Mouse (Mus musculus): Measurements from ENCODE around the gene Adam30. TPM values are rescaled to one million over a fixed set of nuclear protein-coding genes. Genes with fewer than 3 reads are reported as not detected.
"Not testable (repeated sequence)": the region's sequence is repeated elsewhere in the genome, so short reads cannot be mapped to it uniquely, and the experiment has no call there.

Adam30 gene
- polyA plus RNA-seq (2014; fragmentation: Nextera tagmentation; extraction: Ambion mirVana), result not detected in 2 replicates

- H3K4me1 ChIP-seq (replicated peaks; ENCODE audit: control insufficient read depth, insufficient read depth, low read length), result no peaks in the 10 kb centered on the region
- no peaks in the 10 kb centered on the region for H3K27me3 ChIP-seq (ENCODE audit: control insufficient read depth, insufficient read depth, low read length)
- DNase-seq (ENCODE audit: low spot score) (no peak), ATAC-seq (ENCODE audit: low FRiP score) (no peak)
- 85% methylated on average over 17 of the region's 17 CpGs for WGBS
- H3K4me3 ChIP-seq (ENCODE audit: low read depth, low read length), result no peak within 1 kb of the TSS
- H3K4me2 ChIP-seq (replicated peaks; ENCODE audit: low read depth, low read length), result no peak within 1 kb of the TSS
- H3K9me3 ChIP-seq (ENCODE audit: control insufficient read depth, low read length), result no peaks in the 10 kb centered on the region
- H3K36me3 ChIP-seq (ENCODE audit: control insufficient read depth, insufficient read depth, low read length), result no peaks in the 10 kb centered on the region
- no peak within 1 kb of the TSS for H3K9ac ChIP-seq (ENCODE audit: low read depth, low read length)
- H3K27ac ChIP-seq (ENCODE audit: low read depth, low read length), result no peak within 1 kb of the TSS
Observed at GRCm38 (mm10) chr3:98160330-98160729, at the start of gene Adam30. Adam30 (plus strand) TSS chr3:98160630.

GRCm38 (mm10) chr3:98118252-98118651 lies 42.2 kb upstream of the Adam30 start:
- Histone ChIP-seq H3K9me3 (ENCODE audit: control insufficient read depth, low read length) (no peaks in the 10 kb centered on the region), H3K9ac (ENCODE audit: low read depth, low read length) (no peak overlapping the region), H3K27ac (ENCODE audit: low read depth, low read length) (no peak overlapping the region), H3K36me3 (ENCODE audit: control insufficient read depth, insufficient read depth, low read length) (0 out of 2 replicates have a peak, but pooled peaks cover 2% of the 10 kb centered on the region), H3K4me1 (replicated peaks; ENCODE audit: control insufficient read depth, insufficient read depth, low read length) (peaks cover 4% of the 10 kb centered on the region; the same call in 1 of the 2 replicates), H3K27me3 (ENCODE audit: control insufficient read depth, insufficient read depth, low read length) (no peaks in the 10 kb centered on the region), H3K4me3 (ENCODE audit: low read depth, low read length) (no peak overlapping the region), H3K4me2 (replicated peaks; ENCODE audit: low read depth, low read length) (no peak overlapping the region)
- DNase-seq (ENCODE audit: low spot score), result no peak
- no peak for ATAC-seq (ENCODE audit: low FRiP score)
- WGBS, result 91% methylated on average over 3 of the region's 3 CpGs

GRCm38 (mm10) chr3:98119338-98119737 lies 41.1 kb upstream of the Adam30 start:
- H3K4me2 ChIP-seq (replicated peaks; ENCODE audit: low read depth, low read length), result no peak overlapping the region
- no peaks in the 10 kb centered on the region for H3K9me3 ChIP-seq (ENCODE audit: control insufficient read depth, low read length)

GRCm38 (mm10) chr3:98120884-98121283 lies 39.5 kb upstream of the Adam30 start:
- peak; percentile 56; the same call in 1 of the 2 replicates for ATAC-seq (ENCODE audit: low FRiP score)

More at GRCm38 (mm10) chr3:98119338-98119737, 41.1 kb upstream of the Adam30 start:
- H3K4me3 ChIP-seq (ENCODE audit: low read depth, low read length), result no peak overlapping the region
- H3K27me3 ChIP-seq (ENCODE audit: control insufficient read depth, insufficient read depth, low read length), result no peaks in the 10 kb centered on the region
- 76% methylated on average over 6 of the region's 6 CpGs for WGBS
- no peak for ATAC-seq (ENCODE audit: low FRiP score)
- 0 out of 2 replicates have a peak, but pooled peaks cover 2% of the 10 kb centered on the region for H3K36me3 ChIP-seq (ENCODE audit: control insufficient read depth, insufficient read depth, low read length)
- H3K27ac ChIP-seq (ENCODE audit: low read depth, low read length), result no peak overlapping the region
- DNase-seq (ENCODE audit: low spot score), result no peak
- peaks cover 4% of the 10 kb centered on the region; the same call in 1 of the 2 replicates for H3K4me1 ChIP-seq (replicated peaks; ENCODE audit: control insufficient read depth, insufficient read depth, low read length)
- H3K9ac ChIP-seq (ENCODE audit: low read depth, low read length), result no peak overlapping the region

GRCm38 (mm10) chr3:98127775-98128174 lies 32.7 kb upstream of the Adam30 start:
- Histone ChIP-seq H3K4me3 (ENCODE audit: low read depth, low read length) (no peak overlapping the region), H3K4me2 (replicated peaks; ENCODE audit: low read depth, low read length) (no peak overlapping the region), H3K36me3 (ENCODE audit: control insufficient read depth, insufficient read depth, low read length) (0 out of 2 replicates have a peak, but pooled peaks cover 3% of the 10 kb centered on the region), H3K27me3 (ENCODE audit: control insufficient read depth, insufficient read depth, low read length) (no peaks in the 10 kb centered on the region), H3K27ac (ENCODE audit: low read depth, low read length) (no peak overlapping the region), H3K9me3 (ENCODE audit: control insufficient read depth, low read length) (no peaks in the 10 kb centered on the region), H3K4me1 (replicated peaks; ENCODE audit: control insufficient read depth, insufficient read depth, low read length) (no peaks in the 10 kb centered on the region), H3K9ac (ENCODE audit: low read depth, low read length) (no peak overlapping the region)
- ATAC-seq (ENCODE audit: low FRiP score), result no peak
- 94% methylated on average over 2 of the region's 2 CpGs for WGBS
- DNase-seq (ENCODE audit: low spot score), result no peak

More at GRCm38 (mm10) chr3:98120884-98121283, 39.5 kb upstream of the Adam30 start:
- Histone ChIP-seq H3K4me1 (replicated peaks; ENCODE audit: control insufficient read depth, insufficient read depth, low read length) (peaks cover 4% of the 10 kb centered on the region; the same call in 1 of the 2 replicates), H3K4me2 (replicated peaks; ENCODE audit: low read depth, low read length) (no peak overlapping the region), H3K4me3 (ENCODE audit: low read depth, low read length) (no peak overlapping the region), H3K27ac (ENCODE audit: low read depth, low read length) (no peak overlapping the region), H3K36me3 (ENCODE audit: control insufficient read depth, insufficient read depth, low read length) (no peaks in the 10 kb centered on the region), H3K9me3 (ENCODE audit: control insufficient read depth, low read length) (no peaks in the 10 kb centered on the region), H3K9ac (ENCODE audit: low read depth, low read length) (no peak overlapping the region), H3K27me3 (ENCODE audit: control insufficient read depth, insufficient read depth, low read length) (no peaks in the 10 kb centered on the region)
- WGBS, result 24% methylated on average over 6 of the region's 6 CpGs
- DNase-seq (ENCODE audit: low spot score), result peak; percentile 26

GRCm38 (mm10) chr3:98128716-98129115 lies 31.7 kb upstream of the Adam30 start:
- no peak overlapping the region for H3K9ac ChIP-seq (ENCODE audit: low read depth, low read length)
- no peak for ATAC-seq (ENCODE audit: low FRiP score)
- 0 out of 2 replicates have a peak, but pooled peaks cover 3% of the 10 kb centered on the region for H3K36me3 ChIP-seq (ENCODE audit: control insufficient read depth, insufficient read depth, low read length)
- no peaks in the 10 kb centered on the region for H3K27me3 ChIP-seq (ENCODE audit: control insufficient read depth, insufficient read depth, low read length)
- no peak for DNase-seq (ENCODE audit: low spot score)
- WGBS, result 93% methylated on average over 5 of the region's 5 CpGs
- H3K4me3 ChIP-seq (ENCODE audit: low read depth, low read length), result no peak overlapping the region
- H3K27ac ChIP-seq (ENCODE audit: low read depth, low read length), result no peak overlapping the region
- no peak overlapping the region for H3K4me2 ChIP-seq (replicated peaks; ENCODE audit: low read depth, low read length)
- no peaks in the 10 kb centered on the region for H3K9me3 ChIP-seq (ENCODE audit: control insufficient read depth, low read length)
- no peaks in the 10 kb centered on the region for H3K4me1 ChIP-seq (replicated peaks; ENCODE audit: control insufficient read depth, insufficient read depth, low read length)

GRCm38 (mm10) chr3:98132140-98132539 lies 28.3 kb upstream of the Adam30 start:
- H3K9ac ChIP-seq (ENCODE audit: low read depth, low read length); H3K4me2 ChIP-seq (replicated peaks; ENCODE audit: low read depth, low read length); H3K36me3 ChIP-seq (ENCODE audit: control insufficient read depth, insufficient read depth, low read length); ATAC-seq (ENCODE audit: low FRiP score); H3K4me3 ChIP-seq (ENCODE audit: low read depth, low read length); H3K27me3 ChIP-seq (ENCODE audit: control insufficient read depth, insufficient read depth, low read length); DNase-seq (ENCODE audit: low spot score); H3K4me1 ChIP-seq (replicated peaks; ENCODE audit: control insufficient read depth, insufficient read depth, low read length); H3K9me3 ChIP-seq (ENCODE audit: control insufficient read depth, low read length); H3K27ac ChIP-seq (ENCODE audit: low read depth, low read length): not testable (repeated sequence)
- 94% methylated on average over 4 of the region's 4 CpGs for WGBS

- no peak overlapping the region for H3K27ac ChIP-seq (ENCODE audit: low read depth, low read length)
- H3K4me2 ChIP-seq (replicated peaks; ENCODE audit: low read depth, low read length), result no peak overlapping the region
Observed at GRCm38 (mm10) chr3:98132636-98133035, 27.8 kb upstream of the Adam30 start.

GRCm38 (mm10) chr3:98141456-98141855 lies 19.0 kb upstream of the Adam30 start:
- Histone ChIP-seq H3K27ac (ENCODE audit: low read depth, low read length) (no peak overlapping the region), H3K4me1 (replicated peaks; ENCODE audit: control insufficient read depth, insufficient read depth, low read length) (no peaks in the 10 kb centered on the region), H3K9ac (ENCODE audit: low read depth, low read length) (no peak overlapping the region), H3K4me3 (ENCODE audit: low read depth, low read length) (no peak overlapping the region), H3K36me3 (ENCODE audit: control insufficient read depth, insufficient read depth, low read length) (0 out of 2 replicates have a peak, but pooled peaks cover 6% of the 10 kb centered on the region), H3K27me3 (ENCODE audit: control insufficient read depth, insufficient read depth, low read length) (no peaks in the 10 kb centered on the region), H3K4me2 (replicated peaks; ENCODE audit: low read depth, low read length) (no peak overlapping the region), H3K9me3 (ENCODE audit: control insufficient read depth, low read length) (no peaks in the 10 kb centered on the region)
- no peak for ATAC-seq (ENCODE audit: low FRiP score)
- WGBS, result 95% methylated on average over 15 of the region's 15 CpGs
- DNase-seq (ENCODE audit: low spot score), result no peak

More at GRCm38 (mm10) chr3:98132636-98133035, 27.8 kb upstream of the Adam30 start:
- ATAC-seq (ENCODE audit: low FRiP score), result no peak
- 0 out of 2 replicates have a peak, but pooled peaks cover 8% of the 10 kb centered on the region for H3K36me3 ChIP-seq (ENCODE audit: control insufficient read depth, insufficient read depth, low read length)
- no peaks in the 10 kb centered on the region for H3K9me3 ChIP-seq (ENCODE audit: control insufficient read depth, low read length)
- no peaks in the 10 kb centered on the region for H3K4me1 ChIP-seq (replicated peaks; ENCODE audit: control insufficient read depth, insufficient read depth, low read length)
- DNase-seq (ENCODE audit: low spot score), result no peak
- H3K27me3 ChIP-seq (ENCODE audit: control insufficient read depth, insufficient read depth, low read length), result no peaks in the 10 kb centered on the region
- no peak overlapping the region for H3K4me3 ChIP-seq (ENCODE audit: low read depth, low read length)
- 95% methylated on average over 8 of the region's 8 CpGs for WGBS
- no peak overlapping the region for H3K9ac ChIP-seq (ENCODE audit: low read depth, low read length)

Data from hindbrain, embryonic 11.5 days (tissue).